Mouse (Mus musculus) NIH3T3 (cell line): ENCODE measurements around the gene Ptrhd1.

ENCODE experiments used
- DNase-seq: peaks from one replicate; pipeline ENCODE4 v3.0.0-alpha.2; 2012; ENCODE audit warnings: low read depth

Ptrhd1 gene

DNA sequence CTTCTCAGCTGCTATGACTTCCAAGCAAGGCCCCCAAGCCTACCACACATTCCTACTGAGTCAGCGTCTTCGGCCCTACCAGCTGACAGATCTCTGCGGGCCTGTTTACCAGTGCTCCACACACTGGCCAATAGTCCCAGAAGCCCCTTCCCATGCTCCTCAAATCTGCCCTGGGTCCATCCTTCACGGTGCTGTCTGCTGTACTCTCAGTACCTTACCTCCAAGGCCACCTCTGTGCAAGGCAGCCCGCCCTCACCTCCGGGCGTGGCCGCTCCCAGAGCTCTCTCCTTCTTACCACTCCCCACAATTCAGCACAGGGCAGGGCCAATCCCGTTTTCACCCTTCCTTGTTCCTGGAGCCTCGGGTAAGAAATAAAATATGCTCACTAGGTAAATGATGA is 11.9 kb downstream of the Ptrhd1 start:
- no peak for DNase-seq

DNA sequence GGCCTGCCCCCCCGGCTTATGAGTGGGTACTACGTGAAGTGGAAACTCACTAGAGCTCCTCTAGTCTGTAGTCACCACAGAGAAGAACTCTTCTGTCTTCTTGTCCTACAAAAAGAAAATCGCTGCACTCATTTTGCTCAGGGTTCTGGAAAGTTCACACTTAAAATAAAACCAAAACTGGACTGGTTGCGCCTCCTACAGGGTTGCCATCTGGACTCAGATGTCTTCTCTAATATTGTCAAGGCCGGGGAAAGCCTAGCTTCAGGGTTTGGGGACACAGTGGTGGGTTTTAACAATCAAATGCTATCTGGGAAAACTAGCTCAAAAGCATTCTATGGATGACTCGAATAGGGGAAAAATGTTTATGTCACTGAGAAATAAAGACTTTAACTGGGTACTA is 16.0 kb downstream of the Ptrhd1 start:
- DNase-seq: no peak

DNA sequence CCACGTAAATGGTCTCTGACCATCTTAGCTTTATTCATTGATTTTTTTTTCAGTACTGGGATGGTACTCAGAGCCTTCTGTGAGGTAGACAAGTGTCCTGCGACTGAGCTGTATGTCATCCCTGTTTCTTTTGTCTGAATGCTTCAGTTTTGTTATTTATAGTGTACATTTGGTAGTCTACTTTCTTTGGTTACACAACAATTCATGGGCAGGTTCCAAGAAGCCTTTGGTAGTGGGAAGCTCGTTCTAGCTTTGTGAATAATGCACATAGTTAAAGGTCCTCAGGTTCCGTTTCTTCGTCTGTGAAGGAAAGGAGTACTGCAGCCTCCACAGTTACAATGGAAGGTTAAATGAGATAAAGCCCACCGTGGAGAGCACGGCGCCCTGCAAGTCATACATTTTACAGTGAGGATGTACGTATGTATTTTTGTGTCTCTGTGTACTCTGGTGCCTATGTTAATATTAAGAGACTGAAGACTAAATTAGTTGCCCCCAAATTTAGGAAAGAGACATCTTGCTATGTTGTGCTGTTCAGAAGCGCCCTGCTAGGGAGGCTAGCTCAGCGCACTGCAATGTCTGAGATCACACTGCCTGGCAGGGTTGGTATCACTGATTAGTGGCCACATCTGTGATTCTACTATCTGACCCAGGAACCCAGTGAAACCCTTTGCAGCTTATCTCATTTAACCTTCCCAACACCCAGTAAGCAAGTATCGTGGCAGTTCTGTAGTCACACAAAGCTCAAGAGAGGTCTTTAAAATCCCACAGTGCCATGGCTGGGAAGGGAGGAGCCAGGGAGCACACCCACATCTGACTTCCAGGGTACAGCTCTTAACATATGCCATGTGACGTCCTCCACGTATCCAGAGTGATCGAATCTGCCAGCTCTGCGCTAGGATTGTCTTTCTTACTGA is 19.2 kb downstream of the Ptrhd1 start:
- DNase-seq: no peak

DNA sequence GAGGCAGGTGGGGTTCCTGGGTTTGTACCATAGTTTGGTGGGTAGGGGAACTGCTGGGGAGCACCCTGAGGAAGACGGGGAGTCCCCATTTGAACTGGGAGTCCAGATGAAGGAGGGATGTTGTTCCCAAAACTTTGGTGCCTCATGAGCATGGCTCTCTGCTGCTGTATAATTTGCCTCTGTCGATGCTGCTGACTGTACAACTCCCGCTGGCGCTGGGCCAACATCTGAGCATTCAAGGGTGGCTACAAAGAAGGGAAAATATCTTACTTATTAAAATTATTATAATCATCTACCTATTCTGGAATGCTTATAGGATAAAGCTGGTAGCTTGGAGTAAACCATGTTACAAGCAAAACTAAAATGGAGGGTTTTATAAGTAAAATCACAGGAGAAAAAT is 33.9 kb downstream of the Ptrhd1 start:
- DNase-seq: peak; percentile 38

DNA sequence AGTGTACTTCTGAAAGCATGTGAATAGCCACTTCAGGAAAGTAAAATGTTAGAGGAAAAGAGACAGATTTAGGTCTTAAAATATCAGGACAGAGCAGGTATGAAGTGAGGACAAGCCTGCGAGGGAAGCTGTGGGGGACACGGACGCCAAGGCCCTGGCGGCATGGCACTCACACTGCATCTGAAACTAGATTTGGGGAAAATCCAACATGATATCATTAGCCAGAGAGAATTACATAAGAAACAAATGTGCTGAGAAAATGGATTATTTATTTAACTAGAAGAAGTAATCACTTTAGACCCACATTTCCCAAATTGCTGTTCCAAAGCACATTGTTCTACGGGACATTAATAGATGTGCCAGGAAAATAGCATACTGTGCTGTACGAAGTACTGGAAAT is 37.3 kb downstream of the Ptrhd1 start:
- DNase-seq: no peak

DNA sequence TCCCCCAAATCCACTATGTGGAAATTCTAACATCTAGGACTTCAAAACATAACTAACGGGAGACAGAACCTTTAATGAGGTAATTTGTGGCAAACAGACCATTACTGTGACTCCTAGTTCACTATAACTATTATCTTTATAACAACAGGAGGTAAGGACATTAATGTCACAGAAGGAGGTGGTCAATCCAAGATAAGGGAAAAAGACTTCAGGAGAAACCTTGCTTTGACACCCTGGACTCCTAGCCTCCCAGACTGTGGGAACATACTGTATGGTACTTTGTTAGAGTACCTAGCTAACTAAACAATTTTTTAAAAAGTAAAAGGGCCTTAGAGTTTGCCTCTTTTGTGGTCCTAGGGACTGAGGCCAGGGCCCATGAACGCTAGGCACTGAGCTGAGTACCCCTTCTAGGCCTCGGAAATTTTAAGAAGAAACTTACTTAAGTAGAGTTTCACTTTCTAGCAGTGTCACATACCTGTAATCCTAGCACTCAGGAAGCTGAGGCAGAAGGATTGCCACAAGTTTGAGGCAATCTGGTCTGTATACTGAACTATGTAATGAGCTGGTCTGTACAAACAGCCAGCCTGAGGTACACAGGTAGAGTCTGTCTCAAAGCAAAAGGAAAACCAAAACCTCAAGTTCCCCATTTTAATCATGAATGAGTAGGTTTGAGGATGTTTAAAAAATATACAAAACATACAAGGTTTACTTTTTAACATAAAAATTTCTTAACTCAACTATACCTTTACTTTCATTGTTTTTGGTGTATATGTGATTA is 45.3 kb downstream of the Ptrhd1 start:
- DNase-seq: no peak

DNA sequence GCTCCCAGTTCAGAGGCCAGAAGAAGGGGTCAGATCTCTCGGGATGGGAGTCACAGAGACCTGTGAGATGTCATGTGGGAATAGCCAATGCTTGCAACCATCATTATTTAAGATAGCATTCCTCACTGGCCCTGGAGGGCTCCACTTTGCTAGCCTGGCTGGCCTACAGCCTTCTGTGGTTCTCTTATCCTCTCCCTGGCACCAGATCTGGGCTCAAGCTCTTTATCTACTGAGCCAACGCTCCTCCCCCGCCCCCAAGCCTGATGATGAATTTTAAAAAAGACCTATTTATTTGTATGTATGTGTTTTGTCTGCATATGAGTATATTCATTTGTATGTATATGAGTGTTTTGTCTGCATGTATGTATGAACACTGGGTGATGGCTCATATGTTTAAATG is 46.1 kb downstream of the Ptrhd1 start:
- DNase-seq: no peak

DNA sequence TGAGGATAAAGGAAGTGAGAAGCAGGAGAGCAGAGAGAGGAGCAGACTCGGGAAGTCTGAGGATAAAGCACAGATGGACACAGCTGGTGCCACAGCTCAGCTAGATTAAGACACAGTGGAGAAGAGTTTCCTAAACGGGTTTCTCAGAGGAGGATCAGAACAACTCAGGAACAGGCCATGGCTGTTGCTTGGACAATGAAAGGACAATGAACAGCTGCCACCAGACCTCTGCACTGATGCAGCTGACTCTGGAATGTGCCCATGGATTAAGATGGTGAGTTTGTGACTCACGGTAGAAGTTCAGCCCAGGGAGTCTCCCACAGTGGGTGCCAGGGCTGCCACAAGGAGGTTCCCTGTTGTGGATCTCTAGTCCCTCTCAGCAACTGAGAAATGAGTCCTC is 51.4 kb downstream of the Ptrhd1 start:
- no peak for DNase-seq
